Mouse (Mus musculus) large intestine, adult 2 months (tissue): ENCODE results near the gene Map3k7cl. TPM values are rescaled to one million over a fixed set of nuclear protein-coding genes. Genes with fewer than 3 reads are reported as not detected.

Source experiments
- DNase-seq: peaks from one replicate; pipeline ENCODE4 v3.0.0-alpha.2; 2012; ENCODE audit warnings: low read depth, low spot score
- WGBS: fragments of 180-500 bp; shearing (Covaris S2); methylation state at CpG from one replicate; pipeline ENCODE4 v1.1.7; 2018; 5-methylcytosine and 5-hydroxymethylcytosine counted together
- polyA plus RNA-seq: library from polyadenylated mRNA; depleted of rRNA; stranded (reverse); fragments of >200 nt; gene quantifications from 2 replicates; pipeline ENCODE4 v1.2.3, GENCODE M21; 2012; rRNA removed

The Map3k7cl gene
- polyA plus RNA-seq, 1 experiment = 0.41 TPM

DNA sequence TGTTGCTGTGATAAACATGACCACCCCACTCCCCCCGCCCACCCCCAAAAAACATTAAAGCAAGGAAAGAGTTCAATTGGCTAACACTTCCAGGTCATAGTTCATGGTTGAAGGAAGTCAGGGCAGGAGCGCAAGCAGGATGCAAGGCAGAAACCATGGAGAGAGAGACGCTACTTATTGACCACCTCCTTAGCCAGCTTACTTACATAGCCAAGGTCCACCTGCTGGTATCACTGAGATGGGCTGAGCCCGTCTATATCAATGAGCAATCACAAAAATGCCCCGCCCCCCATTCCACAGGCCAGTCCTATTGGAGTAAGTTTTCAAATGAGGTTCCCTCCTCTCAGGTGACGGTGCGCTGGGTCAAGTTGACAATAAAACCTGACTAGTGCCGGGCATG lies 72.7 kb downstream of the Map3k7cl start:
- 94% methylated on average over 8 of the region's 8 CpGs for whole genome bisulfite sequencing
- no peak for DNase-seq

DNA sequence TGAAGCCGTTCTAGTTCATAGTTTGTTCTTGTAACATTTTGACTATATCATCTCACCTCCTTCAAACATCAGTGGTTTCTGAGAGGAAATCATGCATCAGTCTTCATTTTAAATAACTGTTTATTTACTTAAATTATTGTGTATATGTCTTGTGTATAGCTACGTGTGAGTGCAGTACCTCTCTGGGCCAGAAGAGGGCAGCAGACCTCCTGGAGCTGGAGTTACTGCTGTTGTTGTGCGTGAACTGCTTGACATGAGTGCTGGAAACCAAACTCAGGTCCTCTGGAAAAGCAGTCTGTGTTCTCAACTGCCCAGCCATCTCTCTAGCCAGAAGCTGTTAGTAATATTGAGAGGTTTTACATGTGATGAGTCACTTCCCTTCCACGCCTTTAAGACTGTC lies 73.6 kb downstream of the Map3k7cl start:
- DNase-seq = no peak
- WGBS = 95% methylated on average over 4 of the region's 4 CpGs

DNA sequence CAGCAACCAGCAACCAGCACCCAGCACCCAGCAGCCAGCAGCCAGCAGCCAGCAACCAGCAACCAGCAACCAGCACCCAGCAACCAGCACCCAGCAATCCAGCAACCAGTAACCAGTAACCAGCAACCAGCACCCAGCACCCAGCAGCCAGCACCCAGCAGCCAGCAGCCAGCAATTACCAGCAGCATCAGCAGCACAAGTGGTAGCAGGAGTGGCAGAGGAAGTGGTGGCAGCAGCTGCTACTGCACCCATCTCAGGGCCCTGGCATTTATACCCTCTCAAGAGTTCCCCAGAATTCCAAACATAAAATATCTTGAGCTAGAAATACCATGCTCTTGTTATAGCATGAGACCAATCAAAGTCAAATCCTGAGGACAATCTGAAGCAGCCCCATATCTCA lies 81.6 kb downstream of the Map3k7cl start:
- no peak for DNase-seq

DNA sequence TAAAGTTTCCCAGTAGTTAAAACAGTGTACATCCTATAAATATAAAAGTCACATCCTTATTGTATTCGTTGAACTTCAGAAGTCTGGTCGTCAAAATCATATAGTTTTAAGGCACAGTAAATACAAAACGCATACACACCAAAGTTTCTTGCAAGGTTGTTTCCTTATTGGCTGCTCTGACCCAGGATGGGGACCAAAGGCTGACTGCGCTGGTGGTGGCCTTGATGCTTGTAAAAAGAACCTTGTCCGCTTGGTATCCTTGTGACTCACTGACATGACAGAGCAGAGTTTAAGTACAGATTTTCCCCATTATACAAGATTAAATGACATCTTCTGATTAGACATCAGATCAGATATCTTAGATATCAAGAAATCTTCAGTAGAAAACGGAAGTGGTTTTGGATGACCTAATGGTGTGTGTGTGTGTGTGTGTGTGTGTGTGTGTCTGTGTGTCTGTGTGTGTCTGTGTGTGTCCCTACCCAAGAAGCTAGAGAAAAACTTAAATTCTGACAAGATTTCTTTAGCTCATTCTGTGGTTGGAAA lies 82.2 kb downstream of the Map3k7cl start:
- DNase-seq = peak; percentile 65
- 39% methylated on average over 6 of the region's 6 CpGs for WGBS

DNA sequence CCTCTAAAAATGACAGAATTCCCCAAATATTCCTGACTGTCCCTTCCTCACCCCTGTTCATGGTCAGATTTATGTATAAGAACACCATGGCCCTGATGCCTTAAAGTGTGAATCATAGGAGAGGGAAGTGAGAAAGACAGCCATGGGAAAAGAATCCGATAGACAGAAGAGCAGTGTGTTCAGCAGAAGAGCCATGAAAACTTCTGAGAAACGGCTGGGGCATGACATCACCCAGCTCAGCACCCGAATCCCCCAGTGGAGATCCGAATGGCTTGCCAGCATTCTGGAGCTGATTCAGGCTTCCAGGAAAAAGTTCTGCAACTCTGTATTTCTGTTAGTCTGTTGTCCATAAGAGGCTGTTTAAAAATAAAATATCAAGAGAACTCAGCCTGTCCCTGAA lies 82.7 kb downstream of the Map3k7cl start:
- 60% methylated on average over 4 of the region's 4 CpGs for WGBS
- no peak for DNase-seq

DNA sequence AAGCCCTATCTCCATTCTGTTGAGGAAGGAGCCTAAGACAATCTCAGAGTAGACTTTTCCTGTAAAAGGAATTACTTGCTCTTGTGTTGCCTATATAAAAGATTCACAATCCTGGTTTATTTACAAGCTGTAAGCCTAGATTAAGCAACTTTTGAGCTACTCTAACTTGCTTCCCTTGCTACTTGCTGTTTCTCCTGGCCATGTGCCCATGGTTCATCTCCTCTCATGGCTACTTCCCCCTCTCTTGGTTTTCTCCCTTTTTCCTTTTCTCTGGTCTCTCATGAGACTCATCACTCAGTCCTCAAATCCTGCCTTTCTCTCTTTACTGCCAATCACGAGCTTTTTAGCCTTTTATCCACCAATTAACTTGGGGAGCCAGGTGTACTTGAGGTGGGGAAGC lies 85.0 kb downstream of the Map3k7cl start:
- 61% methylated on average over 1 of the region's 1 CpGs for WGBS
- DNase-seq = no peak

DNA sequence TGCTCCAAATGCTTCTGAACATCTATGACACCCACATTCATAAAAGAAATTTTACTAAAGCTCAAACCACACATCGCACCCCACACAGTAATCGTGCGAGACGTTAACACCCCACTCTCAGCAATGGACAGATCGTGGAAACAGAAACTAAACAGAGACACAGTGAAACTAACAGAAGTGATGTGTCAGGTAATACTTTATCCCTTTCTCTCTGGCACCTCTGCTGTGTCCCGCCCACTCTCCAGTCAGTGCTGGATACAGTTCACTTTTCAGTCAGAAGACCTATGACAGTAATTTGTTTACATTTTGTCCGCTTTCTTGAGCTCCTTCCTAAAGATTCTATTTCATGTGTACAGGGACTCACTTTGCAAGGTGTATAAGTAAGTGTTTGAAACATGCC lies 89.1 kb downstream of the Map3k7cl start:
- WGBS = 92% methylated on average over 7 of the region's 7 CpGs
- DNase-seq = no peak

DNA sequence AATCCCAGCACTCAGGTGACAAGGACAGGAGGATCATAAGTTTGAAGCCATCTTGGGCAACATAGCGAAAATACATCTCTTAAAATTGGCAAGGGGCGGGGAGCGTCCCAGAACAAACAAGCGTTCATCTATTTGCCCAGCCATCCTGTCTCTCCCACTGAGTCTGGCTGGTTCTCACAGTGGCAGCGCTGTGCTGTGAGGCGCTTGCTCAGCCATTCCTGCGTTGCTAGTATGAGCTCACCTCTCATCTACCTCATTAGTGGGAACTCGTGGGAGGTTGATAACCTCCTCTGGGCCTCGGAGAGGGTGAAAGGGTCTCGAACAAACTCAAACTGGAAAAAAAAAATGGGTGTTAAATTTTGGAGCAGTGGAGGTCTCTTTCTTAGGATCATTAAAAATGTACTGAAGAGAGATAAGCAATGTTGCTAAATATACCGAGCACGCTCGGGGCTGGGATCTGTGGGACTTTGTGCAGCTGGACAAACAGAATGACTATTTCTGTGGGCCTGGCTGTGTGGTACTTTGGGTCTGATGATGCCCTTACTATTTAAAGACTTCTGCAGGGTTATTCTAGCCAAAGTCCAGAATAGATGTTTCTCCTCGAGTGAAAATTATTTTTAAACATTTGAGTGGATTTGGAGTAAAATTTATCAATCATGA lies 91.1 kb downstream of the Map3k7cl start:
- WGBS = 42% methylated on average over 14 of the region's 14 CpGs
- no peak for DNase-seq

Other genes starting within 250 kb of the Map3k7cl start
- 3.6 and 5.1 TPM in 2 replicates for gene N6amt1, start 199.1 kb upstream of the Map3k7cl start, polyA plus RNA-seq
- 4.1 and 6.6 TPM in 2 replicates for gene Ltn1, start 120.7 kb upstream of the Map3k7cl start, polyA plus RNA-seq
- 24.4 and 34.8 TPM in 2 replicates for gene Rwdd2b, start 112.8 kb upstream of the Map3k7cl start, polyA plus RNA-seq
- 25.2 and 27.0 TPM in 2 replicates for gene Usp16, start 98.6 kb upstream of the Map3k7cl start, polyA plus RNA-seq
- 27.4 and 31.4 TPM in 2 replicates for gene Cct8, start 57.5 kb upstream of the Map3k7cl start, polyA plus RNA-seq
- gene Bach1, start 145.6 kb downstream of the Map3k7cl start, polyA plus RNA-seq = 13.7 and 32.3 TPM in 2 replicates